Mouse (Mus musculus): ENCODE results near the gene Rhoq.
A peak's percentile ranks its signal among the peaks of the same experiment; 100 is the strongest.

Gene Rhoq

DNA sequence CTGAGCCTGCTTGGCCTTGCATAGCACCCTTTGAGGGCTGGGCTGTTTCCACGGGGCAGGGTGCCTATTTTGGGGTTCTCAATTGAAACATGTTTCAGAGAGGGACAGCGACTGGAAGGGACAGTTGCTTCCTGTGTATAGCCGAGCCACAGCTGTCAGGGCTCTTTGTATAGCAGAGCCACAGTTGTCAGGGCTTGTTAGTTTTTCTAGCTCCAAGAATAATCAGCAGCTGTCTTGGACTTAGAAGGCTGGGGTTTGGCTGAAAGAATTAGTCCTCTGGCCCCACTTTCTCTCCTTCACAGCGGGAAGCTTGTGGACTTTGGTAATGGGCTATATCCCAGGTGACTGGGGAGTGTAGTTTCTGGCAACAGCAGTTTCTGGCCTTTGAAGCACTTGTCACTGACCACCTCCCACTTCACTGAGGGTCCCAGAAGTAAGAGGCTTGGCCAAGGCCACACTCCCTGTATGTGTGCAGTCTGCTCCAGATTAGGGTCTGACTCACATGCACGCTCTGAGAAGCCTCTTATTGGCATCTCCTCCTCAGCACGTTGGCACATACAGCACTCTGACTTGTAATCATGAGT is 25.8 kb downstream of the Rhoq start:
- no peak for DNase-seq (ENCODE audit: extremely low spot score, low read depth, low spot score)

DNA sequence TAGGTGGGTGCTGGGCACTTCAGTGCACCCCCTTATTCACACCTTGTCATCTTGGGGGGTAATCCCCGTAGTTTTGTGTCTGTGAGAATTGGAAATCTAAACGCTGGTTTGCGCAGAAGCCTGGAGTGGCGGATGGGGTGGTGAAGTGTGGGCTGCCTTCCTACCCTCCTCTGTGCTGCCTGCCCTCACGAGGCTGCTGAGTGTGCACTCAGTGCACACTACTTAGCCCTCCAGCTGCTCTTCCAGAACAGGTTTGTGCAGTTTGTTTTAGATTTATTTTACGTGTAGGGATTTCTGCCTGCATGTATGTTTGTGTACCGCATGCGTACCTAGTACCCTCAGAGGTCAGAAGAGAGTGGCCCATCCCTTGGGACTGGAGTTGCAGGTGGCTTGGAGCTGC is 28.4 kb downstream of the Rhoq start:
- no peak for DNase-seq (ENCODE audit: extremely low spot score, low read depth, low spot score)

GRCm38 (mm10) chr17:86997323-86997722 is 34.4 kb downstream of the Rhoq start:
- DNase-seq (ENCODE audit: extremely low spot score, low read depth, low spot score) = no peak

- no peak for DNase-seq (ENCODE audit: extremely low spot score, low read depth, low spot score)
Measured at GRCm38 (mm10) chr17:87008950-87009349, 46.1 kb downstream of the Rhoq start.

GRCm38 (mm10) chr17:87011301-87012019 is 48.6 kb downstream of the Rhoq start:
- DNase-seq (ENCODE audit: extremely low spot score, low read depth, low spot score) = no peak

DNA sequence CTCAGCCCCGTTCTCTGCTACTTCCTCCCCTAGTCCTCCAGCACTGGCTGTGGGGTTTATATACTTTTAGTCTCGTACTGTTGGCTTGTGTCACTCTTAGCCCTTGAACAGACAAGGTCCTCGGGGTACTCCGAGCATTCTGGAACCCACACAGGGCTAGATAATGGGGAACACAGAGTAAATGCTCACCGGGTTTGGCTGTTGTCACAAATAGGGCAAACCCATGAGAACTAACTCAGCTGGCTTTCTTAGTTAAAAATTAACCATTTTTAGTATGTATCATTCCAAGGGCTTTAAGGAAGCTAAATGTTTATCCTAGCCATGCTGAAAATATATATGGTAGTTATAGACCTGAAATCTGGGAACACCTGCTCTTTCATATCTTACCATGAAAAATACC is 56.8 kb downstream of the Rhoq start:
- no peak for DNase-seq (ENCODE audit: extremely low spot score, low read depth, low spot score)

DNA sequence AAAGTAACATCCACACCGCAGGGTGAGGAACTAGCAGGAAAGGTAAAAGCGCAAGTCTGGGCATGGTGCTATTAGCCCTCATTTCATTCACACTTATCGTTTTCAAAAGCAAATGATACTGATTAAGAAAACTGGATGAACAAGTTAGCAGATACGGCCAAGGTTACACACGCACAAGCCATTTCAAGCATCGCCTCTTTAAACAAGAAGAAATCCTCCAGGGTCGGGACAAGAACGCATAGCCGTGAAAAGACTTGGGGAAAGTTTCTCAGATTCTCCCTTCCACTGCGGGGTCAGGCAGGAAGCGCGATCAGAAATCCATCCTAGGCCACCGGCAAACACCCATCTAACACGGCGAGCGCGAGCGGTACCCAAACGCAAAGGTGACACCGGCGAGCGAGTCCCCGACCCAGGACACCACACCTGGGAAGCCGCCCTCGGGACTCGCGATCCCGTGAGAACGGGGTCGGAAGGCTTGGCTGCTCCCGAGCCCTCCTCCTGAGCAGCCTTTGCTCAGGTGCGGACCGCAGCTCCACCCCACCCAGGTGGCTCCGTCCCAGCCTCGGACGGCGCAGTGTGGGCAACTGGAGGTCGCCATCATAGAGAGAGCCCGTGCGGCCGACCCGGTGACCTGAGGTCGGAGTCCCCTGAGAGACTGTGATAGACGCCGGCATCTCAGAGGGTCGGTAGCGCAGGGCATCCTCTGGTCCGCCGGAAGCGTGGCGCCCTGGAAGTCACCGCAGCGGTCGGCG is 61.8 kb downstream of the Rhoq start:
- no peak for DNase-seq (ENCODE audit: extremely low spot score, low read depth, low spot score)

DNA sequence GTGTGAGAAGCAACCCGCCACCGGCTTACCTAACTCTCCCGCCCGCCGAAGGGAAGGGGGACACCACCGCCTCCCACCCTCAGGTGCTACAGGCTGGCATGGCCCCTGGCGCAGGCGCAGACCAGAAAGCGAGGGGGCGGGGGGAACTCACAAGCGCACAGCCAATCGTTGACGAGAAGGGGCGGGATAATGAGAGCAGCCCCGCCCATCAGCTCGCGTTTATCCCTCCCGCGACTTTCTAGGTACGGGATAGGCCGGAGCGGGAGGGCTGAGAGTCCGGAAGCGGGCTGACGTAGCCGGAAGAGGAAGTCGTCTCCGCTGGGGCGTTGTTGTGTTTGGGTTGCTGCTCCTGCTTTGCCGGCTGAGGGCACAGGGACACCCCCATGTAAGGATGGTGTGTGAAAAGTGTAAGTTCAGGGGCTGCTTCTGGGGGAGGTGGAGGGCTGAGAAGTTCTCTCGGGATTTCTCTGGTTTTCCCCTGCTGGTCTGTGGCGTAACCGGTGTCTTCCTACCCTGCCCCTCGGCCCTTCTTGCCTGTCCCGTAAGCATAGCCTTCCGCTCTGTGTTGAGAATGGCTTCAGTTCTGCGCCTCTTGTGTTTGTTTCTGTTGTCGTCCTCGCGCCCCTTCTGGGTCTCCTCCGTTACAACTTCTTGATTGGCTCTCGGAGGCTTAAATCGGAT is 62.5 kb downstream of the Rhoq start, which contains the start of the genes Pigf and Cript:
TSS of gene Pigf (minus strand) at position 138 of the 681 bp plus-strand sequence.
TSS of gene Cript (plus strand) at position 282 of the 681 bp plus-strand sequence.
- peak; percentile 86 for DNase-seq (ENCODE audit: extremely low spot score, low read depth, low spot score)

- DNase-seq (ENCODE audit: extremely low spot score, low read depth, low spot score) = no peak
Measured at GRCm38 (mm10) chr17:87036141-87037073, 73.5 kb downstream of the Rhoq start.

DNA sequence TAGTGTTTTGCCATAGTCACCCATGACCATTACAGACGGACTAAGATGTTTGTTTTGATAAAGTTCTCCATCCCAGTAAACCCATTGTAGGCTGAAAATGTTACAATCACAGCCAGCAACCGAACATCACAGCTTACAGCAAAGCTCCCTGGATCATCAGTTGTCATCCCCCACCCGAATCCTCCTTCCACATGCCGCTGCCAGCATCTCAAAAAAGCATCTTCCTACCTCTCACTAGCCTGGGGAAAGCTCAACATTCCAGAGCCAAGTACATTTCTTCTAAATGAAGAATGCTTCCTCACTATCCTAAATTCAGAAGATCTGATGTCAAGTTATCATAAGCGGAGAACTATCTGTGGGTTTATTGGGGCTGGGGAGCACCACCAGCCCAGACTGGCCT is 75.6 kb downstream of the Rhoq start:
- DNase-seq (ENCODE audit: extremely low spot score, low read depth, low spot score) = no peak

- no peak for DNase-seq (ENCODE audit: extremely low spot score, low read depth, low spot score)
Measured at GRCm38 (mm10) chr17:87041739-87042138, 78.9 kb downstream of the Rhoq start.

- DNase-seq (ENCODE audit: extremely low spot score, low read depth, low spot score) = peak; percentile 99
Measured at GRCm38 (mm10) chr17:87044364-87044763, 81.5 kb downstream of the Rhoq start.

- no peak for DNase-seq (ENCODE audit: extremely low spot score, low read depth, low spot score)
Measured at GRCm38 (mm10) chr17:87044796-87045195, 81.9 kb downstream of the Rhoq start.

Data from hindlimb bud, embryonic 11.5 days (tissue).